Mouse (Mus musculus): ENCODE measurements at regions not wholly inside any gene's neighbourhood (a gene's known extent, or its start where the extent isn't known, plus 50 kb on each side); places are given as distances from the start of the nearest gene placed in this dataset.
"Not testable (repeated sequence)": the region's sequence is repeated elsewhere in the genome, so short reads cannot be mapped to it uniquely, and the experiment has no call there.

GRCm38 (mm10) chr10:22479860-22480259 is 119.5 kb downstream of the Raet1d start:
- H3K4me1 ChIP-seq (ENCODE audit: control insufficient read depth in 1 of 2, insufficient read depth in 2 of 2); H3K9ac ChIP-seq (ENCODE audit: insufficient read depth, low read depth); dilution Hi-C loops (cut with MboI; ENCODE audit: extremely low pct_ligation_motif_present, extremely low pct_unique_long_range_greater_than_20kb, low sequenced_read_pairs); H3K9me3 ChIP-seq (replicated peaks; ENCODE audit: low read length); H3K4me3 ChIP-seq (replicated peaks in 1 of 3; ENCODE audit: low read depth in 2 of 3, low read length in 2 of 3, poor library complexity in 1 of 3); H3K27ac ChIP-seq (ENCODE audit: insufficient read depth, low read depth); H3K79me2 ChIP-seq (replicated peaks; ENCODE audit: control insufficient read depth, extremely low read depth, insufficient read depth, poor library complexity, severe bottlenecking); H3K4me2 ChIP-seq (ENCODE audit: insufficient read depth, low read depth, poor library complexity, severe bottlenecking); H3K36me3 ChIP-seq (replicated peaks in 1 of 2; ENCODE audit: control insufficient read depth in 1 of 2, insufficient read depth in 1 of 2, low read length in 1 of 2); H3K27me3 ChIP-seq (replicated peaks): not testable (repeated sequence)
- in situ Hi-C loops (cut with MboI; ENCODE audit: low pct_ligation_motif_present, low pct_unique_long_range_greater_than_20kb, low sequenced_read_pairs): loop anchor here (10.0 kb wide), 1 partner anchor 445 kb away; no protein-coding TSS in a partner anchor
- TF ChIP-seq SMC3 (IDR thresholded peaks at IDR 0.05; ENCODE audit: low read depth, low read length): peak; percentile 72
- TF ChIP-seq CTCF (conservative IDR thresholded peaks at IDR 0.05 in 1 of 2, IDR thresholded peaks at IDR 0.05 in 1 of 2; ENCODE audit: low read depth in 2 of 2, low read length in 2 of 2): peak; percentile 22 to 82; a peak in 2 of 4 replicates
- peak; percentile 82 for TF ChIP-seq RAD21 (IDR thresholded peaks at IDR 0.05; ENCODE audit: low read depth, low read length)
- DNase-seq (ENCODE audit: extremely low read depth): peak; percentile 60

GRCm38 (mm10) chr10:22487071-22487470 is 126.7 kb downstream of the Raet1d start:
- H3K79me2 ChIP-seq (replicated peaks; ENCODE audit: control insufficient read depth, extremely low read depth, insufficient read depth, poor library complexity, severe bottlenecking); dilution Hi-C loops (cut with MboI; ENCODE audit: extremely low pct_ligation_motif_present, extremely low pct_unique_long_range_greater_than_20kb, low sequenced_read_pairs); H3K9me3 ChIP-seq (replicated peaks; ENCODE audit: low read length); DNase-seq (ENCODE audit: extremely low read depth); H3K4me3 ChIP-seq (replicated peaks in 1 of 3; ENCODE audit: low read depth in 2 of 3, low read length in 2 of 3, poor library complexity in 1 of 3); H3K36me3 ChIP-seq (replicated peaks in 1 of 2; ENCODE audit: control insufficient read depth in 1 of 2, insufficient read depth in 1 of 2, low read length in 1 of 2); H3K27me3 ChIP-seq (replicated peaks); H3K27ac ChIP-seq (ENCODE audit: insufficient read depth, low read depth); H3K4me2 ChIP-seq (ENCODE audit: insufficient read depth, low read depth, poor library complexity, severe bottlenecking); H3K9ac ChIP-seq (ENCODE audit: insufficient read depth, low read depth); H3K4me1 ChIP-seq (ENCODE audit: control insufficient read depth in 1 of 2, insufficient read depth in 2 of 2): not testable (repeated sequence)
- in situ Hi-C loops (cut with MboI; ENCODE audit: low pct_ligation_motif_present, low pct_unique_long_range_greater_than_20kb, low sequenced_read_pairs): loop anchor here (10.0 kb wide), 1 partner anchor 452 kb away; no protein-coding TSS in a partner anchor

GRCm38 (mm10) chr10:22491806-22492347 is 131.5 kb downstream of the Raet1d start:
- H3K36me3 ChIP-seq (replicated peaks in 1 of 2; ENCODE audit: control insufficient read depth in 1 of 2, insufficient read depth in 1 of 2, low read length in 1 of 2); H3K27me3 ChIP-seq (replicated peaks); H3K9me3 ChIP-seq (replicated peaks; ENCODE audit: low read length); H3K27ac ChIP-seq (ENCODE audit: insufficient read depth, low read depth); DNase-seq (ENCODE audit: extremely low read depth); H3K9ac ChIP-seq (ENCODE audit: insufficient read depth, low read depth); H3K4me2 ChIP-seq (ENCODE audit: insufficient read depth, low read depth, poor library complexity, severe bottlenecking); dilution Hi-C loops (cut with MboI; ENCODE audit: extremely low pct_ligation_motif_present, extremely low pct_unique_long_range_greater_than_20kb, low sequenced_read_pairs); in situ Hi-C loops (cut with MboI; ENCODE audit: low pct_ligation_motif_present, low pct_unique_long_range_greater_than_20kb, low sequenced_read_pairs); H3K4me3 ChIP-seq (replicated peaks in 1 of 3; ENCODE audit: low read depth in 2 of 3, low read length in 2 of 3, poor library complexity in 1 of 3); H3K79me2 ChIP-seq (replicated peaks; ENCODE audit: control insufficient read depth, extremely low read depth, insufficient read depth, poor library complexity, severe bottlenecking): not testable (repeated sequence)
- H3K4me1 ChIP-seq (ENCODE audit: control insufficient read depth in 1 of 2, insufficient read depth in 2 of 2): peaks cover 0 to 11% of the 10 kb centered on the region in 2 experiments; a peak in 2 of 4 replicates

- no peaks in the 10 kb centered on the region for H3K27me3 ChIP-seq (replicated peaks)
- H3K27ac ChIP-seq (ENCODE audit: insufficient read depth, low read depth): no peak overlapping the region
- H3K36me3 ChIP-seq (replicated peaks in 1 of 2; ENCODE audit: control insufficient read depth in 1 of 2, insufficient read depth in 1 of 2, low read length in 1 of 2): no peaks in the 10 kb centered on the region
- in situ Hi-C loops (cut with MboI; ENCODE audit: low pct_ligation_motif_present, low pct_unique_long_range_greater_than_20kb, low sequenced_read_pairs): no loop called here
- H3K79me2 ChIP-seq (replicated peaks; ENCODE audit: control insufficient read depth, extremely low read depth, insufficient read depth, poor library complexity, severe bottlenecking): no peaks in the 10 kb centered on the region
- dilution Hi-C loops (cut with MboI; ENCODE audit: extremely low pct_ligation_motif_present, extremely low pct_unique_long_range_greater_than_20kb, low sequenced_read_pairs): no loop called here
- H3K9ac ChIP-seq (ENCODE audit: insufficient read depth, low read depth): no peak overlapping the region
- no peaks in the 10 kb centered on the region for H3K9me3 ChIP-seq (replicated peaks; ENCODE audit: low read length)
- no peak overlapping the region for H3K4me3 ChIP-seq (replicated peaks in 1 of 3; ENCODE audit: low read depth in 2 of 3, low read length in 2 of 3, poor library complexity in 1 of 3)
- H3K4me1 ChIP-seq (ENCODE audit: control insufficient read depth in 1 of 2, insufficient read depth in 2 of 2): peaks cover 0 to 11% of the 10 kb centered on the region in 2 experiments; a peak in 2 of 4 replicates
- H3K4me2 ChIP-seq (ENCODE audit: insufficient read depth, low read depth, poor library complexity, severe bottlenecking): no peak overlapping the region
- no peak for DNase-seq (ENCODE audit: extremely low read depth)
- TF ChIP-seq ZNF384 (IDR thresholded peaks at IDR 0.05; ENCODE audit: low read depth, low read length) (no peak), GABPA (IDR thresholded peaks at IDR 0.05; ENCODE audit: insufficient replicate concordance, low read depth, low read length) (no peak), IRF4 (IDR thresholded peaks at IDR 0.05; ENCODE audit: low read depth, low read length) (no peak), NELFE (IDR thresholded peaks at IDR 0.05; ENCODE audit: low read depth, low read length) (no peak), USF2 (conservative IDR thresholded peaks at IDR 0.05; ENCODE audit: low read depth, low read length) (no peak), MXI1 (IDR thresholded peaks at IDR 0.05; ENCODE audit: low read depth, low read length) (no peak), CHD1 (IDR thresholded peaks at IDR 0.05; ENCODE audit: low read depth, low read length) (no peak), TCF12 (IDR thresholded peaks at IDR 0.05; ENCODE audit: low read depth, low read length) (no peak), ZC3H11A (IDR thresholded peaks at IDR 0.05; ENCODE audit: low read depth, low read length) (no peak), JUND (conservative IDR thresholded peaks at IDR 0.05; ENCODE audit: low read depth, low read length) (no peak), NRF1 (IDR thresholded peaks at IDR 0.05; ENCODE audit: low read depth, low read length) (no peak), MEF2A (IDR thresholded peaks at IDR 0.05; ENCODE audit: borderline replicate concordance, low read depth, low read length) (no peak), CHD2 (IDR thresholded peaks at IDR 0.05; ENCODE audit: low read length) (no peak), ZKSCAN1 (IDR thresholded peaks at IDR 0.05; ENCODE audit: borderline replicate concordance, low read depth, low read length) (no peak), RCOR1 (conservative IDR thresholded peaks at IDR 0.05; ENCODE audit: low read depth, low read length) (no peak), MAZ (IDR thresholded peaks at IDR 0.05; ENCODE audit: low read depth, low read length) (no peak)
Observed at GRCm38 (mm10) chr10:22495975-22496496, 135.7 kb downstream of the Raet1d start.

All from CH12.LX (cell line).